Mouse (Mus musculus) erythroblast, embryonic 14.5 days (primary cell): Measurements from ENCODE around the gene Rgl1.

Experiments used
- GATA1 ChIP-seq: IDR thresholded peaks from 2 replicates; pipeline ENCODE4 v1.6.1; 2012; ENCODE audit warnings: low read length, inconsistent platforms, mixed read lengths
- TAL1 ChIP-seq: IDR thresholded peaks from 3 replicates; pipeline ENCODE4 v1.6.1; 2012; ENCODE audit warnings: low read length, inconsistent platforms, mixed read lengths

GRCm38 (mm10) chr1:152542747-152543378, 223.3 kb downstream of the Rgl1 start:
- no peak for TF ChIP-seq TAL1
- no peak for TF ChIP-seq GATA1
